In the genomic region with DNA sequence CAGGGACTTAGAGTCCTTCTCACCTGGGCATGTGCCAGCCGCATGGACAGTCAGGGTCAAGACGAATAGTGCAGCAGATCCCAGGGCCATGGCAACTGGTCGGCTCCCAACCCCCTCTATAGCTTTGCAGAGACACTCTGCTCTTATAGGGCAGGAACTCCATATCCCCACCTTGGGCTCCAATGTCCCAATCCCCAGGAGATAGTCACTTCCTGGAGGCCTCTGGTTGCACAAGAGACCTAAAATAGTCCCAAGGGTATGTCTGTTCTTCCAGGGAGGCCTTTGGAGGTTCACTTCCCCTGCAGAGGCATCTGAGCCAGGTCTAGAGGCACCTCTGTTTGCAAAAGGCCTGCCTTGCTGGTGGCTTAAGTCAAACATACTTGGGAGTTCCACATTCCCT, we compare ENCODE assay signal across 19 mouse cellular contexts. TPM values are rescaled to one million over a fixed set of nuclear protein-coding genes. Genes with fewer than 3 reads are reported as not detected.
"Had no signal": no experiment of that assay in that cellular context is flagged by ENCODE, and none has a peak within 500 bp of the region (broad histone marks: within the 10 kb centered on the region; RNA-seq: fewer than 3 reads in every experiment).

A gene (minus strand): TSS at position 118 of the 400 bp plus-strand sequence.

- ATAC-seq: midbrain, embryonic 15.5 days had no signal

- H3K4me3 ChIP-seq: limb, embryonic 13.5 days; midbrain, embryonic 10.5 days; midbrain, embryonic 15.5 days; neural tube, embryonic 13.5 days had no signal

- H3K4me2 ChIP-seq: limb, embryonic 13.5 days; midbrain, embryonic 15.5 days; neural tube, embryonic 13.5 days had no signal

- DNase-seq: kidney, adult 11 months; kidney, adult 9 months; kidney, postnatal 36 days; layer of hippocampus, adult 9-11 months; layer of hippocampus, postnatal 36 days; left cerebral cortex, postnatal 4 days; lung, adult 18-20 months; retina, postnatal 1 day; right cerebral cortex, postnatal 4 days; spleen, adult 18-20 months; thymus, adult 18-20 months; thymus, postnatal 14 days had no signal

- H3K9ac ChIP-seq: limb, embryonic 13.5 days; midbrain, embryonic 15.5 days; neural tube, embryonic 13.5 days had no signal

- H3K27me3 ChIP-seq: limb, embryonic 13.5 days; midbrain, embryonic 15.5 days; neural tube, embryonic 13.5 days had no signal

- H3K27ac ChIP-seq: kidney, postnatal 0 days; limb, embryonic 13.5 days; midbrain, embryonic 10.5 days; midbrain, embryonic 15.5 days; neural tube, embryonic 13.5 days had no signal

- H3K36me3 ChIP-seq: limb, embryonic 13.5 days; midbrain, embryonic 10.5 days; midbrain, embryonic 15.5 days; neural tube, embryonic 13.5 days had no signal

- H3K9me3 ChIP-seq: limb, embryonic 13.5 days; midbrain, embryonic 10.5 days; midbrain, embryonic 15.5 days; neural tube, embryonic 13.5 days had no signal

RNA-seq across cellular contexts. Expression of the gene that starts here (rescaled TPM):
- total RNA-seq: layer of hippocampus, adult 18-20 months; layer of hippocampus, postnatal 36 days; left cerebral cortex, adult 8-10 months; left cerebral cortex, postnatal 4 days had no signal
- polyA plus RNA-seq: kidney, postnatal 0 days; limb, embryonic 13.5 days; midbrain, embryonic 10.5 days; midbrain, embryonic 15.5 days had no signal
